Mouse (Mus musculus) kidney, adult 10 weeks (tissue): ENCODE results near the gene Foxe3. TPM values are rescaled to one million over a fixed set of nuclear protein-coding genes. Genes with fewer than 3 reads are reported as not detected.

ENCODE experiments used
- polyA plus RNA-seq: library from polyadenylated mRNA; stranded (reverse); fragments of 350-450 nt; fragmentation: Illumina TruSeq; extraction: RNeasy Lipid Tissue Mini Kit (QIAGEN cat#74804); gene quantifications from one replicate; pipeline ENCODE4 v1.2.3, GENCODE M21; 2014; ENCODE audit warnings: low read depth, low replicate concordance

The Foxe3 gene
- not detected for polyA plus RNA-seq

DNA sequence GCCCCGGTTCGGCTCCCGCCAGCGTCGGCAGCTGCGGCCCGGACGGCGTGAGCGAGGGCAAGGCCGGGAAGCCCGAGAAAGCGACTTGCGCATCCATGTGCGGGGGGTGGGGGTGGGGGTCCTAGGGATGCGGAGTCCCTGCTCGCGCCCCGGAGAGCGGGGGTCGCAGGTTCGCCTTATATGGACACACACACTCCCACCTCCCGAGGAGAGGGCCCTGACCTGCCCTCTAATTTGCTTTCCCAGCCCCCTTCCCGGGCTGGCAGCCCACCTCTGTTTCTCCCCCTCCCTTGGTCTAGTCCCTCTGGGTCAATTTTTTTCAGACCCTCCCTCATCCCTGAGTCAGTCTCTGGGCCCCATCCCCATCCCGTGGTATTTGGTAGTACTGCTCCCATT is at the start of gene Foxe3:
Gene Foxe3, minus strand, starts transcription at position 97 of the 396 bp plus-strand sequence.

DNA sequence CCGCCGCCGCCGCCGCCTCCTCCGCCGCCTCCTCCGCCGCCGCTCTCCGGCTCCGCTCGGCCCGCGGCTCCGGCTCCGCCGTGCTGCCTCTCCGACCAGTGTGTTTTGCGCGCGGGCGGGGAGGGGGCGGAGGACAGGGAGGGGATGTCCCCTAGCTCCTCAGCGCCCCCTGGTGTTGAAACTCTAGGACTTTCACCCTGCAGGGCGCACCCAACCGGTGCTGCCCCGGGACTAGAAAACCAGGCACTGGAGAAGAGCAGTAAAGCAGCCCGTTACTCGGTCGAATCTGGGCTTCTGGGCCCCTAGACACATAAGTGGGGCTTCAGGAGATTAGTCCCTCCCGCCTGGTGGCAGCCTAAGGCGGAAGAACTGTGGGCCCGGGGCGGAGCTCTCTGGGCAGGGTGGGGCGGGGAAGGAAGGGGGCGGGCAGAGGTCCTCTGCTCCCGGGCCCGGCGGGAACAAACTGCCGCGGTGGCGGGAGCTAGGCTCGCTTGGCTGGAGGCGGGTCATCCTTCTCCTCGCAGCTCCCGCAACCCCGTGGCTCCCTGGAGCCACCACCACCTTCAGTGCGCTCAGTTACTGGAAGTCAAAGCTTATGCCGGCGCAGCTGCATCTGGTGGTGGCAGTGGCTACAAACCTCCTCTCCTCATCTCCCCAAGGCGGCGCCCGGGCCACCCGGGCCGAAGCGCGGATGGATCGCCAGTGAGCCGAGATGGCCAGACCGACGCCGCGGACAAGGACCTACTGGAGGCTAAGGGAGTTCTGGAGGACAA is 16.8 kb downstream of the Foxe3 start, which contains the start of gene Foxd2:
Gene Foxd2, minus strand, starts transcription at position 45 of the 773 bp plus-strand sequence.

Other genes starting within 250 kb of the Foxe3 start
- gene Gm12830, start 104.3 kb downstream of the Foxe3 start, polyA plus RNA-seq, result not detected
- gene Foxd2, start 17.1 kb downstream of the Foxe3 start, polyA plus RNA-seq, result 0.77 TPM
- 613 TPM for gene Cmpk1, start 61.2 kb upstream of the Foxe3 start, polyA plus RNA-seq
- 0.53 TPM for gene Stil, start 74.1 kb upstream of the Foxe3 start, polyA plus RNA-seq
- 1.4 TPM for gene Tal1, start 130.4 kb upstream of the Foxe3 start, polyA plus RNA-seq
- 82.1 TPM for gene Pdzk1ip1, start 162.7 kb upstream of the Foxe3 start, polyA plus RNA-seq
- gene Cyp4x1, start 208.3 kb upstream of the Foxe3 start, polyA plus RNA-seq, result not detected